Mouse (Mus musculus) stomach, embryonic 16.5 days (tissue): ENCODE results near the gene 9430015G10Rik. TPM values are rescaled to one million over a fixed set of nuclear protein-coding genes. Genes with fewer than 3 reads are reported as not detected.

ENCODE experiments used
- ATAC-seq: fragments of 200-750 bp; cut with Nextera tagmentation; 2 replicates; pipeline ENCODE4 v1.8.0; 2017; ENCODE audit warnings: moderate number of reproducible peaks, moderate TSS enrichment; ENCODE audit not compliant: insufficient read depth, low FRiP score
- H3K27ac ChIP-seq: fragments of 300-500 bp; sonication (generic); 2 replicates; pipeline ENCODE4 v1.5.1; 2014; ENCODE audit warnings: low read length
- H3K27me3 ChIP-seq: fragments of 300-500 bp; sonication (generic); 2 replicates; pipeline ENCODE4 v1.6.1; 2014; ENCODE audit warnings: low read length, control low read depth, mixed read lengths; ENCODE audit not compliant: control insufficient read depth, insufficient read depth
- H3K36me3 ChIP-seq: fragments of 300-500 bp; sonication (generic); 2 replicates; pipeline ENCODE4 v1.6.1; 2014; ENCODE audit warnings: low read length; ENCODE audit not compliant: control insufficient read depth, insufficient read depth
- H3K4me1 ChIP-seq: fragments of 300-500 bp; sonication (generic); 2 replicates; pipeline ENCODE4 v1.6.1; 2014; ENCODE audit warnings: low read length, control low read depth, mixed read lengths; ENCODE audit not compliant: control insufficient read depth, insufficient read depth
- H3K4me2 ChIP-seq: fragments of 300-500 bp; sonication (generic); 2 replicates; pipeline ENCODE4 v1.6.1; 2014; ENCODE audit warnings: low read depth, low read length, mixed read lengths
- H3K4me3 ChIP-seq: fragments of 300-500 bp; sonication (generic); replicated peaks from 2 replicates; pipeline ENCODE4 v1.5.1; 2014; ENCODE audit warnings: mild to moderate bottlenecking, low read length
- H3K9ac ChIP-seq: fragments of 300-500 bp; sonication (generic); 2 replicates; pipeline ENCODE4 v1.6.1; 2014; ENCODE audit warnings: low read length
- H3K9me3 ChIP-seq: fragments of 300-500 bp; sonication (generic); replicated peaks from 2 replicates; pipeline ENCODE4 v1.6.1; 2016; ENCODE audit warnings: low read length, control low read depth; ENCODE audit not compliant: control insufficient read depth
- WGBS: fragments of 180-500 bp; shearing (Covaris S2); extraction: QIAGEN DNeasy Blood & Tissue Kit; methylation state at CpG from one replicate; pipeline ENCODE4 v1.1.7; 2014; 5-methylcytosine and 5-hydroxymethylcytosine counted together
- polyA plus RNA-seq: library from polyadenylated mRNA; unstranded; fragments of >200 nt; fragmentation: Nextera tagmentation; extraction: Ambion mirVana; gene quantifications from 2 replicates; pipeline ENCODE4 v1.2.1, GENCODE M21; 2015

9430015G10Rik gene
- polyA plus RNA-seq, 1 experiment from 2014 or later: 26.8 TPM

DNA sequence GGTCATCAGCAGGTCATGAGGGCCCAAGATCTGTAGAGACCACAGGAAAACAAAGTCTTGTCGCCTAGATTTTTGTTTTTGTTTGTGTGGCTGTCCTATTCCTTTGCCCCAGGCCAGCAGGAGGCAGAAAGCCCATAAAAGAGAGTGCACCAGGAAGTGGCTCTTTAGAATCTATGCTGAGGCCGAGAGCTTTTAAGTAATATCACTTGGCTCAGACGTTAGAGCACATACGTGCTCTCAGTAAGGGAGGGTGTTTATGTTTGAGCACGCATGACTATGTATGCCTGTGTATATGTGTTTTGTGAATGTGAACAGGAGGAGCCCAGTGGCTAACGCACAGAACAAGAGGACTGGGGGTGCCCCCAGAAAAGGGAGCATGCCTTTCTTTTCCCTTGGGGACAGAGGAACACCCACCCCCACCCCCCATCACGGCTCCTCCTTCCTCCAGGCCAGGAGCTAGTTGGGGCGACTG, 32.8 kb upstream of the 9430015G10Rik start:
- Histone ChIP-seq H3K4me1 (peaks cover 4% of the 10 kb centered on the region), H3K27me3 (no peaks in the 10 kb centered on the region), H3K27ac (peak overlapping the region; percentile 94), H3K4me3 (peak overlapping the region; percentile 50), H3K4me2 (peak overlapping the region; percentile 74), H3K9me3 (no peaks in the 10 kb centered on the region), H3K36me3 (no peaks in the 10 kb centered on the region), H3K9ac (peak overlapping the region; percentile 68)
- 5% methylated on average over 8 of the region's 8 CpGs for WGBS
- peak; percentile 45 for ATAC-seq

- Histone ChIP-seq H3K27ac (peak overlapping the region; percentile 94), H3K4me2 (peak overlapping the region; percentile 74), H3K9ac (peak overlapping the region; percentile 68), H3K36me3 (no peaks in the 10 kb centered on the region), H3K4me1 (peaks cover 8% of the 10 kb centered on the region), H3K27me3 (no peaks in the 10 kb centered on the region), H3K4me3 (peak overlapping the region; percentile 50), H3K9me3 (no peaks in the 10 kb centered on the region)
- ATAC-seq: peak; percentile 91
- WGBS: under 1% methylated on average over 57 of the region's 58 CpGs
These were observed 32.1 kb upstream of the 9430015G10Rik start for GRCm38 (mm10) chr4:156077499-156078301.

GRCm38 (mm10) chr4:156082621-156083234, 27.1 kb upstream of the 9430015G10Rik start:
- 43% methylated on average over 4 of the region's 4 CpGs for WGBS
- Histone ChIP-seq H3K4me2 (peak overlapping the region; percentile 4; the same call in 1 of the 2 replicates), H3K4me3 (no peak overlapping the region), H3K27ac (peak overlapping the region; percentile 71), H3K4me1 (peaks cover 10% of the 10 kb centered on the region), H3K9ac (0 out of 2 replicates have a peak overlapping the region, but pooled peaks have one; percentile 32), H3K36me3 (no peaks in the 10 kb centered on the region), H3K9me3 (no peaks in the 10 kb centered on the region), H3K27me3 (no peaks in the 10 kb centered on the region)
- ATAC-seq: no peak

DNA sequence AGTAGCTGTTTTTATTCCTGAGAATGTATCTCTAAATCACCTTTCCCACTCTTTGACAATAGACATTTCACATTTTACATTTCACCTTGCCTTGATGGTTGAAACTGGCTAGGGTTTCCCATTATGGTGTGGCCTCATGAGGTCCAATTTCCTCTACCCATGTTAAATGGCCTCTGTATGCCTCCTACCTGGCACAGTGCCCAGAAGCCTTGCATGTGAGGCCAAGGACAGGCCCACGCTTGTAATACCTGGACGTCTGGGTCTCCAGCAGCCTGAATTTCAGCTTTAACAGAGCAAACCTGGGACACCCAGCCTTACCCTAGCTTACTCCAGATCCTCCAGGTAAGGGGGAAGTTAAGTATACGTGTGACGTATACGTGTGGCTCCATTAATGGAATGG, 26.4 kb upstream of the 9430015G10Rik start:
- 46% methylated on average over 5 of the region's 5 CpGs for WGBS
- no peak overlapping the region for H3K9ac ChIP-seq
- peak overlapping the region; percentile 82 for H3K27ac ChIP-seq
- ATAC-seq: peak; percentile 83
- H3K4me1 ChIP-seq: peaks cover 10% of the 10 kb centered on the region
- H3K4me2 ChIP-seq: 0 out of 2 replicates have a peak overlapping the region, but pooled peaks have one; percentile 9
- H3K4me3 ChIP-seq: no peak overlapping the region
- no peaks in the 10 kb centered on the region for H3K27me3 ChIP-seq
- no peaks in the 10 kb centered on the region for H3K36me3 ChIP-seq
- no peaks in the 10 kb centered on the region for H3K9me3 ChIP-seq

DNA sequence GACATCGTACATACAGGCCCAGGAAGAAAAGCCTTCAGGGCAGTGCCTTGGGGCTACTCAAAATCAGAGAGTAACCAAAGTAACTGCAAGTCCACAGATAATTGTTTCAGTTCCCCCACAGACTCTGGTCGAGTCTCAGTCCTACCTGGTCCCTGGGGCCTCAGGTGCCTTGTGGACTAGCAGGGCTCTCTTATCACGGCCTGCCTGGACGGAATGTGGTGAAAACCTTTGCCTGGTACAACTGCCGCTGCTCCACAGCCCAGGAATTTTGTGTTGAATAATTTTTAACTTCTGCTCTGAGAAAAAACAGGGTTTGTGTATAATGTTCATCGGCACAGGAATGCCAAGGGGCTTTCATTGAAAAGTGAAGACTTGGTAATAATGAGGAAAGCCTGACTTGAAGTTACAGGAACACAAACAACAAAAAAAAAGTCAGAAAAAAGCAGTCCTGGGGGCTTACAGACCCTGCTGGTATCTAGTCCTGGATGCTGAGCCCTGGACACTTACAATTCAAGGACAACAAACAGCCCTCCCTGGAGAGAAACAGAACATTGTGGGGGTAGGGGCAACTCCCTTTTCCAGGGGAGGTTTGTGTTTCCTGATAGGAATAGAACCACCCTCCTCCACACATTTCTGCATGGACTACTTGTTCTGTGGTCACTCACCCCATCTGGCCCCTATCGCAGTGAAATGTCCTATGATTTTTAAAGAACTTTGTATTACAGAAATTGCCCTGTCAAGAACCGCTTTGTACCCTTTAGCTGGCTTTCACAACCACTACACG, 25.5 kb upstream of the 9430015G10Rik start:
- Histone ChIP-seq H3K9ac (no peak overlapping the region; the same call in 1 of the 2 replicates), H3K4me1 (peaks cover 10% of the 10 kb centered on the region), H3K9me3 (no peaks in the 10 kb centered on the region), H3K4me2 (0 out of 2 replicates have a peak overlapping the region, but pooled peaks have one; percentile 9), H3K27me3 (no peaks in the 10 kb centered on the region), H3K4me3 (no peak overlapping the region), H3K36me3 (no peaks in the 10 kb centered on the region), H3K27ac (peak overlapping the region; percentile 82)
- WGBS: 54% methylated on average over 9 of the region's 9 CpGs
- peak; percentile 73 for ATAC-seq

GRCm38 (mm10) chr4:156085256-156085655, 24.5 kb upstream of the 9430015G10Rik start:
- no peaks in the 10 kb centered on the region for H3K27me3 ChIP-seq
- no peaks in the 10 kb centered on the region for H3K9me3 ChIP-seq
- ATAC-seq: no peak
- H3K4me1 ChIP-seq: peaks cover 10% of the 10 kb centered on the region
- H3K27ac ChIP-seq: no peak overlapping the region; the same call in 1 of the 2 replicates
- no peak overlapping the region for H3K9ac ChIP-seq
- 79% methylated on average over 8 of the region's 8 CpGs for WGBS
- H3K4me3 ChIP-seq: no peak overlapping the region
- H3K36me3 ChIP-seq: no peaks in the 10 kb centered on the region
- no peak overlapping the region for H3K4me2 ChIP-seq

- WGBS: 22% methylated on average over 5 of the region's 5 CpGs
- Histone ChIP-seq H3K4me3 (no peak overlapping the region), H3K4me1 (peaks cover 8% of the 10 kb centered on the region), H3K9ac (no peak overlapping the region), H3K27me3 (no peaks in the 10 kb centered on the region), H3K9me3 (no peaks in the 10 kb centered on the region), H3K36me3 (no peaks in the 10 kb centered on the region), H3K27ac (0 out of 2 replicates have a peak overlapping the region, but pooled peaks have one; percentile 17), H3K4me2 (peak overlapping the region; percentile 24; the same call in 1 of the 2 replicates)
- ATAC-seq: 0 out of 2 replicates have a peak, but pooled peaks have one; percentile 51
These were observed 22.2 kb upstream of the 9430015G10Rik start for GRCm38 (mm10) chr4:156087398-156088087.

DNA sequence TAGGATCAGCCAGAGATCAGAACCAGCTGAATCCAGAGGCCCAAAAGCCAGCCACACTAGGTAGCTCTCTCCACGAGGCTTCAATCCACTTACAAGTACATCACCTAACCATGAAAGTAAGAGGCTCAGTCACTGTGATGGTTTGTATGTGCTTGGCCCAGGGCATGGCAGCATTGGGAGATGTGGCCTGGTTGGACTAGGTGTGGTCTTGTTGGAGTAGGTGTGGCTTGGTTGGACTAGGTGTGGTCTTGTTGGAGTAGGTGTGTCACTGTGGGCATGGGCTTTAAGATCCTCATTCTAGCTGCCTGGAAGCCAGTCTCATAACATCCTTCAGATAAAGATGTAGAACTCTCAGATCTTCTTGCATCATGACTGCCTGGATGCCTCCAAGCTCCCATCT, 18.5 kb upstream of the 9430015G10Rik start:
- peaks cover 9% of the 10 kb centered on the region; the same call in 1 of the 2 replicates for H3K4me1 ChIP-seq
- no peak overlapping the region for H3K4me2 ChIP-seq
- no peak overlapping the region for H3K4me3 ChIP-seq
- no peak overlapping the region for H3K9ac ChIP-seq
- ATAC-seq: 0 out of 2 replicates have a peak, but pooled peaks have one; percentile 39
- H3K27ac ChIP-seq: no peak overlapping the region
- 51% methylated on average over 1 of the region's 1 CpGs for WGBS
- no peaks in the 10 kb centered on the region for H3K27me3 ChIP-seq
- no peaks in the 10 kb centered on the region for H3K36me3 ChIP-seq
- H3K9me3 ChIP-seq: no peaks in the 10 kb centered on the region
